Comparison of ENCODE assay signal across 12 mouse cellular contexts in genomic region chr4:150824877-150825276, GRCm38 (mm10). TPM values are rescaled to one million over a fixed set of nuclear protein-coding genes. Genes with fewer than 3 reads are reported as not detected.
DNase-seq lines count a peak whose midpoint lies in the region; ATAC-seq lines count a peak whose summit lies in the region.
"Had no signal": no experiment of that assay in that cellular context is flagged by ENCODE, and none has a peak within 500 bp of the region (broad histone marks: within the 10 kb centered on the region; RNA-seq: fewer than 3 reads in every experiment).

No protein-coding gene starts in this region.

- ATAC-seq in heart, embryonic 12.5 days (ENCODE audit: insufficient number of reproducible peaks, low FRiP score), result no peak
- no peak for ATAC-seq in embryonic facial prominence, embryonic 13.5 days (ENCODE audit: insufficient number of reproducible peaks, insufficient read depth, low FRiP score, low TSS enrichment, low read depth)
- ATAC-seq in forebrain, embryonic 12.5 days (ENCODE audit: low FRiP score), result no peak
- no peak for ATAC-seq in erythroid progenitor cell, adult 5-6 weeks (replicated peaks; ENCODE audit: low FRiP score, poor library complexity, severe bottlenecking)
- ATAC-seq: inflammation-experienced regulatory T-cells, adult 6 months had no signal

- H3K27me3 ChIP-seq in heart, embryonic 12.5 days (replicated peaks), result no peaks in the 10 kb centered on the region
- no peaks in the 10 kb centered on the region for H3K27me3 ChIP-seq in embryonic facial prominence, embryonic 13.5 days
- H3K27me3 ChIP-seq in forebrain, embryonic 12.5 days, result peaks cover 6% of the 10 kb centered on the region; the same call in 1 of the 2 replicates

- no peaks in the 10 kb centered on the region for H3K36me3 ChIP-seq in heart, embryonic 12.5 days
- no peaks in the 10 kb centered on the region for H3K36me3 ChIP-seq in embryonic facial prominence, embryonic 13.5 days
- no peaks in the 10 kb centered on the region for H3K36me3 ChIP-seq in forebrain, embryonic 12.5 days (replicated peaks)
- H3K36me3 ChIP-seq: midbrain, embryonic 12.5 days had no signal

- H3K9ac ChIP-seq in heart, embryonic 12.5 days, result no peak overlapping the region
- H3K9ac ChIP-seq in embryonic facial prominence, embryonic 13.5 days, result no peak overlapping the region
- no peak overlapping the region for H3K9ac ChIP-seq in forebrain, embryonic 12.5 days
- H3K9ac ChIP-seq: midbrain, embryonic 12.5 days had no signal

- H3K4me1 ChIP-seq in heart, embryonic 12.5 days (replicated peaks), result peaks cover 41% of the 10 kb centered on the region
- peaks cover 50% of the 10 kb centered on the region for H3K4me1 ChIP-seq in embryonic facial prominence, embryonic 13.5 days
- peaks cover 27% of the 10 kb centered on the region for H3K4me1 ChIP-seq in forebrain, embryonic 12.5 days

- H3K4me3 ChIP-seq in heart, embryonic 12.5 days, result no peak overlapping the region
- no peak overlapping the region for H3K4me3 ChIP-seq in embryonic facial prominence, embryonic 13.5 days
- H3K4me3 ChIP-seq in forebrain, embryonic 12.5 days (replicated peaks), result no peak overlapping the region
- H3K4me3 ChIP-seq: midbrain, embryonic 12.5 days had no signal

- WGBS in heart, embryonic 12.5 days, result 41% methylated on average over 6 of the region's 6 CpGs
- WGBS in embryonic facial prominence, embryonic 13.5 days, result 33% methylated on average over 6 of the region's 6 CpGs
- 54% methylated on average over 6 of the region's 6 CpGs for WGBS in forebrain, embryonic 12.5 days

- H3K4me2 ChIP-seq in heart, embryonic 12.5 days, result no peak overlapping the region
- no peak overlapping the region for H3K4me2 ChIP-seq in embryonic facial prominence, embryonic 13.5 days
- H3K4me2 ChIP-seq in forebrain, embryonic 12.5 days, result no peak overlapping the region
- H3K4me2 ChIP-seq: midbrain, embryonic 12.5 days had no signal

- intact Hi-C loops in heart, postnatal 10 days (cut with DNase I), result no loop called here

- no peak for DNase-seq in heart, postnatal 10 days
- DNase-seq in kidney, postnatal 14 days, result peak; percentile 50
- DNase-seq in lung, postnatal 25 days (ENCODE audit: low spot score), result peak; percentile 86
- no peak for DNase-seq in testis, postnatal 14 days (ENCODE audit: low spot score)
- DNase-seq: gastrocnemius, postnatal 10 days; left cerebral cortex, postnatal 4 days had no signal

- H3K9me3 ChIP-seq in heart, embryonic 12.5 days (replicated peaks), result no peaks in the 10 kb centered on the region
- no peaks in the 10 kb centered on the region for H3K9me3 ChIP-seq in embryonic facial prominence, embryonic 13.5 days
- H3K9me3 ChIP-seq in forebrain, embryonic 12.5 days, result no peaks in the 10 kb centered on the region
- H3K9me3 ChIP-seq: midbrain, embryonic 12.5 days had no signal

- 0 out of 2 replicates have a peak overlapping the region, but pooled peaks have one; percentile 2 for H3K27ac ChIP-seq in heart, embryonic 12.5 days (ENCODE audit: poor library complexity, severe bottlenecking)
- peak overlapping the region; percentile 81 for H3K27ac ChIP-seq in embryonic facial prominence, embryonic 13.5 days
- no peak overlapping the region for H3K27ac ChIP-seq in forebrain, embryonic 12.5 days
- H3K27ac ChIP-seq: midbrain, embryonic 12.5 days had no signal

RNA-seq across cellular contexts. Expression of gene Errfi1, which starts 28.8 kb away (rescaled TPM):
- polyA plus RNA-seq in heart, embryonic 12.5 days (2016; fragmentation: Nextera tagmentation; extraction: Ambion mirVana), result 14.0 and 16.5 TPM in 2 replicates
- 10 to 100 TPM; 22.0 to 26.6 TPM for total RNA-seq in heart, postnatal 10 days (2021)
- 23.1 and 25.8 TPM in 2 replicates for polyA plus RNA-seq in embryonic facial prominence, embryonic 13.5 days (2015; fragmentation: Nextera tagmentation; extraction: Ambion mirVana)
- 16.5 and 17.2 TPM in 2 replicates for polyA plus RNA-seq in forebrain, embryonic 12.5 days (2016; fragmentation: Nextera tagmentation; extraction: Ambion mirVana)
- 1.1 and 2.9 TPM in 2 replicates for total RNA-seq in erythroid progenitor cell, adult 5-6 weeks (2015; ENCODE audit: low replicate concordance)
- total RNA-seq in erythroid progenitor cell, adult 5-6 weeks (2017; ENCODE audit: low replicate concordance), result 1.7 TPM in 1 of 2 replicates, not detected in the other

Comparison
In these comparisons a context has a peak if more than half of its experiments do, and no peak if none do; other contexts are left out.
1. DNase-seq: peak in kidney, postnatal 14 days (single experiment) and lung, postnatal 25 days (single experiment); none in heart, postnatal 10 days (0 of 2) and testis, postnatal 14 days (single experiment).